Mouse (Mus musculus) CD8-positive naive resting alpha-beta T cell, adult 2 months (primary cell): ENCODE measurements around the gene Usp7.

Experiments used
- DNase-seq, 2 experiments: peaks; one replicate each; pipeline ENCODE4 v3.0.0; 2022; ENCODE audit warnings: low read depth in 2 of 2, low spot score in 2 of 2

The Usp7 gene

DNA sequence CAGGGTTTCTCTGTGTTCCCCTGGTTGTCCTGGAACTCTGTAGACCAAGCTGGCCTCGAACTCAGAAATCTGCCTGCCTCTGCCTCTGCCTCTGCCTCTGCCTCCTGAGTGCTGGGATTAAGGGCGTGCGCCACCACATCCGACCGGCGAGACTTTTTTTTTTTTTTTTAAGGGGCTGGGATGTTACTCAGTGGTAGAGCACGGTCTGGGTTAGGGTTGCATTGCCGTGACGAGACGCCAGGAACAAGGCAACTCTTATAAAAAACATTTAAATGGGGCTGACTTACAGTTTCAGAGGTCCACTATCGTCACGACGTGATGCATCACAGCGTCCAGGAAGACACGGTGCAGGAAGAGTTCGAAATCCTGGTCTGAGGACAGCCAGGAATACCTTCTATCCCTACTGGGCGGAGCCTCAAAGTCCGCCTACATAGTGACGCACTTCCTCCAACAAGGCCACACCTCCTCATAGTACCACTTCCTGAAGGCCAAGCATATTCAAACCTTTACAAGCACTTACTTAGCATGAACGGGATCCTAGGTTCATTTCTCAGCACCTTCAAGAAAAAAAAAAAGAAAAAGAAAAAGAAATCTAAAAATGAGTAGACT lies at the start of gene Usp7:
Gene Usp7 (minus strand): TSS at position 360 of the 609 bp plus-strand sequence.
- no peak for DNase-seq

- DNase-seq = no peak
Measured at GRCm38 (mm10) chr16:8840557-8840956, 48.4 kb upstream of the Usp7 start.

GRCm38 (mm10) chr16:8838921-8839320 lies 46.8 kb upstream of the Usp7 start:
- no peak for DNase-seq

- no peak for DNase-seq
Measured at GRCm38 (mm10) chr16:8837595-8837994, 45.5 kb upstream of the Usp7 start.

- no peak for DNase-seq
Measured at GRCm38 (mm10) chr16:8836876-8837275, 44.8 kb upstream of the Usp7 start.

DNA sequence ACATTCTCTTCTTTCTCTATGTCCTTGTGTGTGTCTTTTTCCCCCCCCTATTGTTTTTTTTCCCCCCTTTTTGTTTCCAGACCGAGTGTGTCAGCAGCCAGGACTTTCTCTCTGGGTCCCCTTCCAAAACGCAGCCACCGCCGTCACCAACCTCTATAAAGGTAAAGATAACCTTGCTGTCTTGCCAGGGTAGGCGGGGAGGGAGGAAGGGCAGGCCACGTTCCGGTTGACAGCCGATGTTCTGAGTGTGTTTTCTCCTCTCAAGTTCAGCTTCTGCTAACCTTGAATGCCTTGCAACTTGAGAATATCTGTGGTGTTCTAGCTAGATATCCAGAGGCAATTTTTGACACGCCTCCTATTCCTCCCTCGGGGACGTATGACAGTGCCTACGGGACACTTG lies 39.1 kb upstream of the Usp7 start:
- DNase-seq = peak in 1 of 2 experiments; percentile 16

DNA sequence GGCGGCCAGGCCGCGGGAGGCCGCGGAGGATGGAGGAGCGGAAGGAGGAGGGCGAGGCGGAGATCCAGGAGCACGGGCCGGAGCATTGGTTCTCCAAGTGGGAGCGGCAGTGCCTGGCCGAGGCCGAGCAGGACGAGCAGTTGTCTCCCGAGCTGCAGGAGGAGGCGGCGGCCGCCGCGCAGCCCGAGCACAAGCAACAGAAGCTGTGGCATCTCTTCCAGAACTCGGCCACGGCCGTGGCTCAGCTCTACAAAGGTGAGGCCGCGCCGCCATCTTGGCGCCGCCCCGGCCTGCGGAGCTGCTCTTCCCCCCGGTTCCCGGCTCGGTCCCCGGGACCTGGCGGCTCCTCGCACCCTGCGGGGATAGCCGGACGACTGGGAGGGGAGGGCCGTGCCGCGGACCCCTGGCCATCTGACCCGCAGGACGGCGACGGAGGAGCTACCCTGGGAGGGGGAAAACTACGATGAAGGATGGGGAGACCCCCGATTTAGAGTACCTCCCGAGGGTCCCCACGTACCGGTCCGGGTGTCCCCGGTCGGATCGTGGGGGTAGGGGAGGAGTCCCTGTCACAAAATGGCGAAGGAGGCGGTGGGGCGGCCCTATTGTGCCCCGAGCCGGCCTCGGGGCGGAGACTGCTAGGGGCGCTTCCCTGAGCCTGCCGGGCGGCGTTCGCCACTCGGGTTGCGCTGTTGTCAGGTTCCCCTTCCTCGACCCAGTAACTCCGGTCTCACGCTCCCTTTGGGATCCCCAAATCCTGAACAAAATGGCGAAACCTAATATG lies 38.5 kb upstream of the Usp7 start:
- DNase-seq = peak; percentile 65 to 69

DNA sequence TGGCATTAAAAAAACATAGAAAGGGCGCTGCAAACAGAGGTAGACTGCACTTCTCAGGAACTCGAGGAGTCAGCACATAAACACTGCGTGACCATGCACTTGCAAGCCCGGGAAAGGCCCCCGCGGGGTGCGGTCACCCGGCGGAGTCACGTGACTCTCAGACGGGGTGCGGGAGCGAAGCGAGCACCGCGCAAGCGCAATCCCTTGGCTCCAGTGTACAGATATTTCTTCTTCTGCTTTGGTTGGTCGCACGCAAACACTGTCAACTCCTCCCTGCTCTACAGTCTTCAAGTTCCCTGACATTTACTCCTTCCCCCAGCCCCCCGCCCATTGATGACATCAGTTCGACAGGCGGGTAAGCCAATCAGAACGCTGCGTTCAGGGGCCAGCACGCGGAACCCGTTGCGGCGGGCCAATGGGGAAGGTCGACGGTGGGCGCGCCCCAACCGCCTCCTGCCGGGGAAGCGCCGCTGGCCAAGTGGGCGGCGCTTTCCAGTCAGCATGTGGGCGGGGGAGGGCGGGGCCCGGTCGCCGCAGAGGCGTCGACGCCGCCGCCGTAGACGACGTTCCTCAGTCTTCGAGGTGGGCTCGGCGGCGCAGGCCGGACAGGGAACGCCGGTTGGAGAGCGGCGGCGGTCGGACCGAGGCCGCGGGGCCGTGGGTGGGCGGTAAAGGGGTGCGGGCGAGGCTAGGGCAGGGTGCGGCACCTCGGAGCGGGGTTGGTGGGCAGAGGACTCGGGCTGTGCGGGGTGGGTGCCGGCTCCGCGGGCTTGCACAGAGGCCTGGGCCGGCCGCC lies 37.7 kb upstream of the Usp7 start, which contains the start of gene 1810013L24Rik:
Gene 1810013L24Rik (plus strand): TSS at position 537 of the 796 bp plus-strand sequence.
- peak; percentile 95 to 98 for DNase-seq

- peak in 1 of 2 experiments; percentile 9 for DNase-seq
Measured at GRCm38 (mm10) chr16:8828636-8829563, 36.8 kb upstream of the Usp7 start.

DNA sequence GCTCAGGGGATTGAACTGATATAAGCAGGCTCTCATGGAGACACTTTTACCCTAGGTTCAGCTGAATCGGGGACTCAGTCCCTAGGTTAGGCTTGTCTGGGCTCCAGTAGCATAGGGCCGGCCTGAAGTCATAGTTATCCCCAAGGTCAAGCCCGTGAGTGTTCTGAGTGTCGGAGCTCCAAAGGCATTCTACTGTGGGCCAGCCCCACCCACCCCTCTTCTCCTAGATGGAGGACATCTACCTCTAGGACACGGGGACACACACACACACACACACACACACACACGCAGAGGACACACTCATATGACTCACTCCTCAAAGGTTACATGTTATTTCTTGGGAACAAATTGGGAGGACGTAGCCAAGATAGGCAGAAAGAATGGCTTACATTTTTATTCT lies 35.3 kb upstream of the Usp7 start:
- DNase-seq = no peak

- DNase-seq = peak in 1 of 2 experiments; percentile 19
Measured at GRCm38 (mm10) chr16:8823661-8824060, 31.6 kb upstream of the Usp7 start.

GRCm38 (mm10) chr16:8822586-8822985 lies 30.5 kb upstream of the Usp7 start:
- DNase-seq = no peak

GRCm38 (mm10) chr16:8821429-8821828 lies 29.3 kb upstream of the Usp7 start:
- DNase-seq = no peak

DNA sequence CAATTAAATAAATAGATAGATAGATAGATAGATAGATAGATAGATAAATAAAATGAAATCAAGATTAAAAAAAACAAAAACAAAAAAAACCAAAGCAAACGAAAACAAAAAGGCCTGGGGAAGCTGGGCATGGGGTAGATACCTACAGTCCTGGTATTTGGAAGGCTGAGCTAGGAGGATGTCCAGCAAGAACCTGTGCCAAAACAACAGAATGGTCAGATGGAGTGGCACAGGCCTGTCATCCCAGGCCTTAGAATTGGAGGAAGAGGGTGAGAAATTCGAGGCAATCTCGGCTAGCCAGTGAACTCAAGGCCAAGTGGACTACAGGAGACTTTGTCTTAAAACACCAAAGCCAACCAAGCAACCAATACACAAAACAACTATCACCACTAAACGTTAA lies 25.8 kb upstream of the Usp7 start:
- DNase-seq = no peak

DNA sequence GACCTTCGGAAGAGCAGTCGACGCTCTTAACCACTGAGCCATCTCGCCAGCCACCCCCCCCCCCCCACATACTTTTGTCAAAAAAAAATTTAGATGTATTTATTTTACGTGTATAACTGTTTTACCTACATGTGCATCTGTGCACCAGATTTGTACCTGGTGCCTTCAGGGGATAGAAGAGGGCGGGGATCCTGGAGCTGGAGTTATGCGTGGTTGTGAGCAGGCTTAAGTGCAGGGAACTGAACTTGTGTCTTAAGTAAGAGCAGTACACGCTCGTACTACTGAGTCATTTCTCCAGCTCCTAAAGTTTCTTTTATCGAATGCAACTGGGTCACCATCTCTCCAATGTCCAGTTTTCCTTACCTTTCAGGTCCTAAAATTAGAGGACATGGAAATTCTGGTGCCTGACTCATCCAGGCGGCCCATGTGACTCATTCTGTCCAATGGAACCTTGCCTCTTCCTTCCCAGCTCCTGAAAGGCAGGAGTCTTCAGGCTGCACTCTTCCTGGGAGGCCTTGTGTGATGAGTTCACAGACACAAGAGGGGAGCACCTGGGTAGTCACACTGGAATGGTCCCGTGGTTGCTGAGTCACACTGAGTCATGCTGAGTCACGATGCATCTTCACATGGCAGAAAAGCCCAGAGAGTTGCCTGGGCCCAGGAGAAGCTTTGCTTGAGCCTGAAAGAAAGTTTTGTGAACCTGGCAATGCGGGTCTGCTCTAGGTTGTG lies 18.5 kb upstream of the Usp7 start:
- DNase-seq = no peak

- DNase-seq = peak; percentile 35 to 57
Measured at GRCm38 (mm10) chr16:8806703-8807102, 14.6 kb upstream of the Usp7 start.

DNA sequence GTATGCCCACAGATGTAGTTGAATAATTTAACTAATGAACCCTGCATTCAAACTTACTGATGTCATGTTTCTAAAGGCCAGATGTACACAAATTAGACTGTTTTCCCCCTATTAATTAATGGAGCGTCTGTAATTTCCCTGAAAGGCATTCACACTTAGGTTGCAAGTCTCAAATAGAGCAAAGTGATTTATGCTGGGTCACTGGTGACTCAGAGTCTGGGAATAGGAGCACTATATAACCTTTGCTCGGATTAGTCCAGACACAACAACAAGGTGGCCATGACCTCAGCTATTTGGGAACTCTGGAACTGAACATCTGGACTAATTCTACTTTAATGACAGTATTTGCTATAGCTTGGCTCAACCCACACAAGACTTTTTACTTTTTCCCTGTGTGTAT lies 3.8 kb upstream of the Usp7 start:
- DNase-seq = no peak

DNA sequence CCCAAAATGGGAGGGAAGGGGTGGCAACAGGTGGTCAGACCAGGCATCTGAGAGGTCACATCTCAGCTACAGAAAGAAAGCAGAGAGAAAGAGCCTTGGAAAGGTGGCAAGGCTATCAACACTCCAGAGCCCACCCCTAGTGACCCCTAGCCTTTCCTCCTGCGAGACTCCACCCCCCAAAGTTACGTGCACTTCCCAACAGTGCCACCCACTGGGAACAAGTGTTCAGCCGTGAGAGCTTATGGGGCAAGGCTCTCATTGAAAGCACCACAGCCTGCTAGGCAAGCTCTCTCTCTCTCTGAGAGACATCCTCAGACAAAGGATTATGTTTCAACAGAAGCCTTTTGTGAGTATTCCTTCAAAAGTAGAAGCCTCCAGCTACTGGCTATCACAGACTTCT lies 2.8 kb upstream of the Usp7 start:
- no peak for DNase-seq

- DNase-seq = no peak
Measured at GRCm38 (mm10) chr16:8790886-8791285, 1.2 kb downstream of the Usp7 start.

DNA sequence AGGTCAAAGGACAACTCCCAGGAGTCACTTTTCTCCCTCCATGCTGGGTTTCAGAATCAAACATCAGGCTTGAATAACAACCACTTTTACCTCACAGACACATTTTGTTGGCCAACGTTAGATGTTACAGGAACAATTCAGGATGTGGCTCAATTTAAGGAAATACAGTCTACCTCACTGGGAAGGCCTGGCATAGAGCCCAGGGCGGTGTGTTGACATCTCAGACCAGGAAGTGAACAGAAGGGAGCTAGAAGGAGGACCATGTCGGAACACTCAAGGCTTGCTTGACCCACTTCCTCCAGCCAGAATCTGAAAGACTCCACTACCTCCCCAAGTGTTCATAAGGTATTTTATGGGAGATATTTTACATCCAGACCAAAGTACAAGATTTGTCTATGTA lies 7.4 kb downstream of the Usp7 start:
- DNase-seq = no peak
